Mouse (Mus musculus) activated CD4-positive, CD25-positive, alpha-beta regulatory T cell, adult 4 months (primary cell): ENCODE measurements around the gene Unc13a. TPM values are rescaled to one million over a fixed set of nuclear protein-coding genes. Genes with fewer than 3 reads are reported as not detected.

ENCODE experiments used
- ATAC-seq: one replicate; pipeline ENCODE4 v1.8.0; 2017
- polyA plus RNA-seq, 2 experiments: library from polyadenylated mRNA; unstranded; fragments of 100-300 nt; shearing (Covaris generic); gene quantifications; one replicate each; pipeline ENCODE4 v1.2.1; 2017

The Unc13a gene
- polyA plus RNA-seq, 2 experiments from 2014 or later, result 0.37 to 0.93 TPM

DNA sequence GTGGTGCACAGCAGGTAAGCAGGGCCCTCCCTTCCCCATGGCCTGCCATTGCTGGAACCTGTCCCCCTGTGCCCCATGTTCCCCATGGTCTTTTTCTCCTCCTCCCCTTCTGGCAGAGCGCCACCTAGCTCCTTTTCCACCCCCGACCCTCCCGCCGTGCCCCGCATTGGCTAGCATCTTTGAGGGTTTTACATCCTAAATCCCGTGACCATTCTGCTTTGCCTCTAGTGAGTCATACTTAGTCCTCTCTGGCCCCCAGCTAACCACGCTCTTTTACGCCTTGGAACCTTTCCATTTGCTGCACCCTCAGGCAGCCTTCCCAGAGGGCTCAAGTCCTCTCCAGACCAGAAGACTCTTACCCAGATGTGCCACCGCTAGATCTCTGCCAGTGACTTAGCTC, 91.4 kb downstream of the Unc13a start:
- ATAC-seq, result no peak

DNA sequence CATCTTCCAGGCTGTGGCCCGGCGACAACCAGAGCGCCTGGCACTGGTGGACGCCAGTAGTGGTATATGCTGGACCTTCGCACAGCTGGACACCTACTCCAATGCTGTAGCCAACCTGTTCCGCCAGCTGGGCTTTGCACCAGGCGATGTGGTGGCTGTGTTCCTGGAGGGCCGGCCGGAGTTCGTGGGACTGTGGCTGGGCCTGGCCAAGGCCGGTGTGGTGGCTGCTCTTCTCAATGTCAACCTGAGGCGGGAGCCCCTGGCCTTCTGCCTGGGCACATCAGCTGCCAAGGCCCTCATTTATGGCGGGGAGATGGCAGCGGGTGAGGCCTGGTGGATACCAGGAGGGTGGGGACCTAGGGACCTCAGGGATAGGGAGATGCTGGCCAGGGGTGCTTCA, 92.1 kb downstream of the Unc13a start:
- ATAC-seq, result no peak

DNA sequence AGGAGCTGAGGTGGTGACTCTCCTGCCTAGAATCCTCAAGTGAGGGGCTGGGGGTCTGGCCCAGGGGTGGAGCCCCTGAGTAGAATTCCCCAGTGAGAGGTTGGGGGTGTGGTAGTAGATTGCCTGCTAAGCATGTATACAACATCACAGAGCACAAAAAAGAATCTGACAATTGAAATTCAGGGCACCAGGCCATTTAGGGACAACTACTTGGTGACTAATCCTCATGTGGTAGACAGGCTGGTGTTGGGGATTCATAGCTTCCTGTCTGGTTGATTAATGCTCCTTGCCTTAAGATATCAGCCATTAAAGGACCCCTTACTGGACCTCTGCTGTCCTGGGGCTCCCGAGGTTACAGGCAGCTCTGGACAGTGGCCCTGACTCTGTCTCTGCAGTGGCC, 92.5 kb downstream of the Unc13a start:
- ATAC-seq, result no peak

DNA sequence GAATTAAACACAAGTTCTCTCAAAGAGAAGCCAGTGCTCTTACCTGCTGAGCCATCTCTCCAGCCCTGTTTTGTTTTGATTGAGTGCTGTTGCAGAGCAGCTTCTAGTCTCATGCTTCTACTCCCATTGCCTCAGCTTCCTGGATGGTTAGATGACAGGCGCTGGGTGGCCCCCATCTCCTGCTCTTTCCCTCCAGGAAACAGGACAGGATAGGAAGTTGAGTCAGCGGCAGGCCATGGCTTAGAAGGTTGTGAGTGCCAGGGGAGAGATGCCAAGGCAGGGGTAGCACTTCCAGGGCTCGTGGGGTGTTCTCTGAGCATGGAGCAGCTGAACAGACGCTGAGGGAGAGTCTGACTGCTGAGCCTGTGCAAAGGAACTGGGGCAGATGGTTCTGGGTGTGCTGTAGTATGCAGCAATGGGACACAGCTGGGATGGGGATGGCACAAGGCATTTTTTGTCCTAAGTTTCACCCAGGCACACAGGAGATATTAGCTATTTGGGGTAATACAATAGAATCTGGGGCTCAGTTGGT, 93.6 kb downstream of the Unc13a start:
- no peak for ATAC-seq

DNA sequence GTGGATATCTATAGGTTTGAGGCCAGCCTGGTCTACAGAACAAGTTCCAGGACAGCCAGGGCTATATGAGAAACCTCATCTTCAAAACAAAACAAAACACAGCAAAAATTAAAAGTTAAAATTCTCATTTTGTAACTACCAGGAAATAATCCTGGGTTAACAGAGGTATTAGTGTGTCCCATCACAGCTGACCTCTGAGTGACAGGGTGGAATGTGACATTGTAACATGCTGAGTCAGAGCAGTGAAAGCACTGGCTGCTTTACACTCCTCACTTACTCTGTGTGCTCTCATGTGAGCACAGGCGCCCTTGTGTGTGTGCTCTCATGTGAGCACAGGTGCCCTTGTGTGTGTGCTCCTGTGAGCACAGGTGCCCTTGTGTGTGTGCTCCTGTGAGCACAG, 96.5 kb downstream of the Unc13a start:
- ATAC-seq, result no peak

DNA sequence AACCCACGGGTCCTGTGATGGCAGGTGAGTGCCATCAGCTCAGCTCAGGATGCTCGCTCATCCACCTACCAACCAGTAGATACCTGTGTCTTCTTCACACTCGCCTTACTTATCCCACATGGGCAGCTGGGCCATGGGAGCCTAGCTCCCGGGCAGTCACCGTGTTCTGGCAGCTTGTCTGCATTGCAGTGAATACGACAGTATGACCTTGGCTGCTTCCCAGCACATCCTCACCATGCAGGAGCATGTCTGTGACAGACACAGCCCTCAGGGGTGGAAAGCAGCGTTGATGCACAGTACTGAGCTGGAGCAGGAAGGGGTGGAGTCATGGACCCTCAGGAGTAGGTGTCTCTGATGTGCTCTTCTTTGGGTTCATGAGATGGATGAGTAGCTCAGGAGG, 97.1 kb downstream of the Unc13a start:
- no peak for ATAC-seq

Other genes starting within 250 kb of the Unc13a start
- gene Abhd8, start 208.1 kb downstream of the Unc13a start, polyA plus RNA-seq, result 10 to 100 TPM; 24.7 to 29.0 TPM
- gene Mrpl34, start 206.8 kb downstream of the Unc13a start, polyA plus RNA-seq, result 100 to 1,000 TPM in 1 of 2 experiments, 10 to 100 TPM in 1; 70.3 to 101 TPM
- 10 to 100 TPM; 26.8 to 30.6 TPM for gene Dda1, start 202.6 kb downstream of the Unc13a start, polyA plus RNA-seq
- under 1 TPM in 1 of 2 experiments, not detected in 1; 0.24 TPM for gene Ano8, start 185.8 kb downstream of the Unc13a start, polyA plus RNA-seq
- 1 to 10 TPM; 3.9 to 5.1 TPM for gene Gtpbp3, start 183.7 kb downstream of the Unc13a start, polyA plus RNA-seq
- not detected for gene Plvap, start 160.0 kb downstream of the Unc13a start, polyA plus RNA-seq
- gene Ccdc194, start 146.0 kb downstream of the Unc13a start, polyA plus RNA-seq, result not detected
- gene Bst2, start 134.3 kb downstream of the Unc13a start, polyA plus RNA-seq, result 100 to 1,000 TPM in 1 of 2 experiments, 10 to 100 TPM in 1; 40.2 to 113 TPM
- gene Mvb12a, start 128.8 kb downstream of the Unc13a start, polyA plus RNA-seq, result 10 to 100 TPM; 59.3 to 71.7 TPM
- 1 to 10 TPM in 1 of 2 experiments, under 1 TPM in 1; 0.99 to 1.7 TPM for gene Tmem221, start 112.9 kb downstream of the Unc13a start, polyA plus RNA-seq
- gene Nxnl1, start 105.2 kb downstream of the Unc13a start, polyA plus RNA-seq, result under 1 TPM in 1 of 2 experiments, not detected in 1; 0.15 TPM
- 1 to 10 TPM; 4.4 to 8.9 TPM for gene Slc27a1, start 102.9 kb downstream of the Unc13a start, polyA plus RNA-seq
- 10 to 100 TPM; 77.4 to 87.4 TPM for gene Pgls, start 79.6 kb downstream of the Unc13a start, polyA plus RNA-seq
- 1 to 10 TPM; 1.9 to 3.9 TPM for gene Fam129c, start 74.1 kb downstream of the Unc13a start, polyA plus RNA-seq
- 10 to 100 TPM; 10.5 to 11.4 TPM for gene Colgalt1, start 60.8 kb downstream of the Unc13a start, polyA plus RNA-seq
- 10 to 100 TPM; 18.6 to 41.7 TPM for gene Jak3, start 4.5 kb upstream of the Unc13a start, polyA plus RNA-seq
- gene Insl3, start 17.5 kb upstream of the Unc13a start, polyA plus RNA-seq, result 10 to 100 TPM; 16.4 to 23.9 TPM
- 1 to 10 TPM; 3.3 to 3.8 TPM for gene B3gnt3, start 30.0 kb upstream of the Unc13a start, polyA plus RNA-seq
- 10 to 100 TPM; 55.0 to 72.9 TPM for gene Fcho1, start 54.0 kb upstream of the Unc13a start, polyA plus RNA-seq
- 1 to 10 TPM; 5.0 to 8.2 TPM for gene Zfp709, start 210.3 kb upstream of the Unc13a start, polyA plus RNA-seq
- gene Zfp882, start 236.9 kb upstream of the Unc13a start, polyA plus RNA-seq, result 1 to 10 TPM; 3.0 to 5.5 TPM
- 10 to 100 TPM; 22.7 to 28.7 TPM for gene Zfp617, start 236.9 kb upstream of the Unc13a start, polyA plus RNA-seq